In the genomic region with DNA sequence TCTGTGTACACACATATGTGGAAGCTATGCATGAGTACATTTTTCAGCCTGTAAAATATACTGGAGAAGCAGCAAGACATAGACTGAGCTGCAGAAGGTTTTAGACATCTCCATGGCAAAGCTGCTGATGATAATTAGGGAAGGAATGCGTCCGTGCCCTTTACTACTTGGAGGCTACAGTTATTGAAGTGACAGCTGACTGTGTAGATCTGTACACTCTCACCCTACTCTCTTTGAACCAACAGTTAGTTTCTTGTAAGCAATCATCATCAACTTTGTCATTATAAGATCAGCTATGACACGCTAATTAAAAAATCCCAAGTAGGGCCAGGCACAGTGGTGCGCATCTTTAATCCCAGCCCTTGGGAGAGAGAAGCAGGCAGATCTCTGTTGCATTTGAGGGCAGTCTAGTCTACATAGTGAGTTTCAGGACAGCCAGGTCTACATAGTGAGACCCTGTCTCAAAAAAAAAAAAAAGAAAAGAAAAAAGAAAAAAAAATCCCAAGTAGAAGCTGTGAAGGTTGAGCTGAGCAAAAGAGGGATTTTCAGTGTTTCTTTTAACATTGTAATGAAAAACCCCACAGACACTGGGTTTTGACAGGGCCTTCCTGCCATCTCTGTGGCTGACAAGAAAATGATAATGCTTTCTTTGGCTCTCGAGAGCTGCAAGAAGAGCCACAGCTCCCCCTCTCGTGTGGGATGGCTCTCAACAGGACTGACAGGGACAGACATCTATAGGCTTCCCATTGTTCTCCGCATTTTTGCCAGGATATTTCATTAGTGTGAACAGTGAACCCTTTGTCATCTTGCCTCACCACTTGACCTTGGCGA, we compare ENCODE assay signal across 9 mouse cellular contexts. TPM values are rescaled to one million over a fixed set of nuclear protein-coding genes. Genes with fewer than 3 reads are reported as not detected.
DNase-seq lines count a peak whose midpoint lies in the region; ATAC-seq and TF ChIP-seq lines count a peak whose summit lies in the region.
"Had no signal": no experiment of that assay in that cellular context is flagged by ENCODE, and none has a peak within 500 bp of the region (broad histone marks: within the 10 kb centered on the region; RNA-seq: fewer than 3 reads in every experiment).

No protein-coding gene starts in this region.

- peak overlapping the region; percentile 14; the same call in 1 of the 2 replicates for H3K4me2 ChIP-seq in hindbrain, embryonic 16.5 days (ENCODE audit: low read length)

- no peak for TF ChIP-seq POLR2A in olfactory bulb, adult 2 months (IDR thresholded peaks at IDR 0.05; ENCODE audit: insufficient read depth, low read depth, low read length)

- H3K27ac ChIP-seq in hindbrain, embryonic 16.5 days (ENCODE audit: low read depth, low read length), result peak overlapping the region; percentile 68
- H3K27ac ChIP-seq in olfactory bulb, adult 2 months (ENCODE audit: insufficient read depth, low read depth, low read length), result peak overlapping the region; percentile 69

- H3K9me3 ChIP-seq in hindbrain, embryonic 16.5 days (ENCODE audit: control insufficient read depth, low read length), result no peaks in the 10 kb centered on the region; the same call in 1 of the 2 replicates

- no peak overlapping the region for H3K4me3 ChIP-seq in hindbrain, embryonic 16.5 days (ENCODE audit: low read length)
- H3K4me3 ChIP-seq in olfactory bulb, adult 2 months (ENCODE audit: insufficient read depth, low read depth, low read length), result no peak overlapping the region

- H3K4me1 ChIP-seq in hindbrain, embryonic 16.5 days (ENCODE audit: control insufficient read depth, insufficient read depth, low read depth, low read length), result peaks cover 15% of the 10 kb centered on the region
- peaks cover 22% of the 10 kb centered on the region for H3K4me1 ChIP-seq in olfactory bulb, adult 2 months (ENCODE audit: control insufficient read depth, insufficient read depth, low read length)

- no peaks in the 10 kb centered on the region for H3K27me3 ChIP-seq in hindbrain, embryonic 16.5 days (replicated peaks; ENCODE audit: control insufficient read depth, insufficient read depth, low read length)

- DNase-seq in cerebellum, postnatal 25 days, result peak; percentile 39 to 41
- DNase-seq in cerebellum, adult 11 months, result no peak
- peak; percentile 34 for DNase-seq in right cerebral cortex, adult 18-20 months
- DNase-seq in right cerebral cortex, postnatal 10 days (ENCODE audit: low spot score in 2 of 2), result no peak
- DNase-seq in left cerebral cortex, postnatal 4 days, result no peak
- DNase-seq in adrenal gland, postnatal 25 days, result no peak

- peaks cover 6% of the 10 kb centered on the region; the same call in 1 of the 2 replicates for H3K36me3 ChIP-seq in hindbrain, embryonic 16.5 days (ENCODE audit: control insufficient read depth, insufficient read depth, low read length)

- 31% methylated on average over 8 of the region's 8 CpGs for WGBS in hindbrain, embryonic 16.5 days
- 47% methylated on average over 8 of the region's 8 CpGs for WGBS in olfactory bulb, adult 2 months

- intact Hi-C loops in left cerebral cortex, postnatal 4 days (cut with DNase I), result no loop called here

- no peak overlapping the region; the same call in 1 of the 2 replicates for H3K9ac ChIP-seq in hindbrain, embryonic 16.5 days (ENCODE audit: low read depth, low read length)

- peak; percentile 67 for ATAC-seq in hindbrain, embryonic 16.5 days

- no peak for TF ChIP-seq CTCF in olfactory bulb, adult 2 months (IDR thresholded peaks at IDR 0.05; ENCODE audit: insufficient read depth, low read depth, low read length)

RNA-seq across cellular contexts. Expression of a gene that starts 41.6 kb away (rescaled TPM):
- polyA plus RNA-seq in hindbrain, embryonic 16.5 days (2015; fragmentation: Nextera tagmentation; extraction: Ambion mirVana), result not detected in 2 replicates
- polyA plus RNA-seq in olfactory bulb, adult 2 months (2012; ENCODE audit: insufficient read depth, insufficient read length, low replicate concordance, missing spikeins), result not detected in 2 replicates
- total RNA-seq in left cerebral cortex, postnatal 4 days (2021), result not detected
- not detected in 2 replicates for total RNA-seq in adrenal gland, postnatal 25 days (2021)
- polyA plus RNA-seq: gonadal fat pad, adult 2 months had no signal

RNA-seq across cellular contexts. Expression of a gene that starts 54.3 kb away (rescaled TPM):
- polyA plus RNA-seq in hindbrain, embryonic 16.5 days (2015; fragmentation: Nextera tagmentation; extraction: Ambion mirVana), result 33.0 and 36.5 TPM in 2 replicates
- polyA plus RNA-seq in olfactory bulb, adult 2 months (2012; ENCODE audit: insufficient read depth, insufficient read length, low replicate concordance, missing spikeins), result not detected in 2 replicates
- 10 to 100 TPM; 13.5 to 14.6 TPM for total RNA-seq in left cerebral cortex, postnatal 4 days (2021)
- 10.2 and 11.6 TPM in 2 replicates for total RNA-seq in adrenal gland, postnatal 25 days (2021)

Comparison
In these comparisons a context has a peak if more than half of its experiments do, and no peak if none do; other contexts are left out.
1. DNase-seq: peak in cerebellum, postnatal 25 days (2 of 2) and right cerebral cortex, adult 18-20 months (single experiment); none in cerebellum, adult 11 months (single experiment), right cerebral cortex, postnatal 10 days (0 of 2), left cerebral cortex, postnatal 4 days (single experiment) and adrenal gland, postnatal 25 days (single experiment).